Mouse (Mus musculus): ENCODE results near the gene Ccl6. TPM values are rescaled to one million over a fixed set of nuclear protein-coding genes. Genes with fewer than 3 reads are reported as not detected.
A peak's percentile ranks its signal among the peaks of the same experiment; 100 is the strongest.

Gene Ccl6
- polyA plus RNA-seq, 1 experiment from 2014 or later: 5.0 TPM

DNA sequence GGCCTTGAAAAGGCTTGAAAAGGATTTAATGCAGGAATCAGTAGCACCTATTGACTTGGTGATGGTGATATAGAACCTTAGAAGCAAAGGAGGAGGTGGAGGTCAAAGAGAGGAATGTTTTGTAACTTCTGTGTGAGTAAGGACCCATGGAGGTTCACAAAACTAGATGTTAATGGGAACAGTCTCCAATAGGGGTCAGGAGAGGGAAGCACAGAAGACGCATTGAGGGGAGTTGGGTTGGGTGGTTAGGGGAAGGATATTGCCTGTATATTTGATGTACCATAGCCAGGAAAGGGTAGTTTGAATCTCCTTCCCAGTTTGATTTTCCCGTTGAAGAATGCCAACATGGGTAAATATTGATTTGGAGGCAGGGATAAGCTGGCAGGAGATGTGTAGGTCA, 8.7 kb downstream of the Ccl6 start:
- no peaks in the 10 kb centered on the region for H3K9me3 ChIP-seq (ENCODE audit: control insufficient read depth, low read length)
- H3K36me3 ChIP-seq (ENCODE audit: control insufficient read depth, insufficient read depth, low read length): no peaks in the 10 kb centered on the region
- WGBS: 85% methylated on average over 2 of the region's 2 CpGs

DNA sequence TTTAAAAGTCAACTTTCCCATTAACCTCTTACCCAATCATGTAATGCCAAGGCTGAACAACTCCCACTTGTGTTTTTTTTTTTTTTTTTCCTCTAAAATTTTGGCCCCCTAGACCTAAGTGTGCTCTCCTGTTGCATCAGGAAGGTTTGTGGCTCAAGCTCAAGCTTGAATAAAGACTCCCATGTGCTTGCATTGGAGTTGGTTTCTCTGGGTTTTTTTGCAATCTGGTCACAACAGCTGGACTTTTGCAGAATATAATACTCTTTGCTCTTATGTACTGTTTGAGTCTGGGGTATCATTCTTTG, 9.5 kb downstream of the Ccl6 start:
- Histone ChIP-seq H3K9me3 (ENCODE audit: control insufficient read depth, low read length) (no peaks in the 10 kb centered on the region), H3K4me2 (ENCODE audit: low read depth, low read length) (no peak overlapping the region), H3K27me3 (replicated peaks; ENCODE audit: control insufficient read depth, insufficient read depth, low read length) (no peaks in the 10 kb centered on the region), H3K36me3 (ENCODE audit: control insufficient read depth, insufficient read depth, low read length) (no peaks in the 10 kb centered on the region), H3K4me1 (ENCODE audit: control insufficient read depth, insufficient read depth, low read length) (no peaks in the 10 kb centered on the region), H3K27ac (replicated peaks; ENCODE audit: low read depth, low read length) (no peak overlapping the region), H3K9ac (ENCODE audit: low read depth, low read length) (no peak overlapping the region), H3K4me3 (ENCODE audit: low read depth, low read length) (no peak overlapping the region)
- no peak for ATAC-seq (ENCODE audit: low read depth)
- DNase-seq (ENCODE audit: low spot score): no peak

More for the DNA sequence above, 8.7 kb downstream of the Ccl6 start:
- Histone ChIP-seq H3K27me3 (replicated peaks; ENCODE audit: control insufficient read depth, insufficient read depth, low read length) (no peaks in the 10 kb centered on the region), H3K9ac (ENCODE audit: low read depth, low read length) (no peak overlapping the region), H3K4me2 (ENCODE audit: low read depth, low read length) (no peak overlapping the region), H3K27ac (replicated peaks; ENCODE audit: low read depth, low read length) (no peak overlapping the region), H3K4me1 (ENCODE audit: control insufficient read depth, insufficient read depth, low read length) (no peaks in the 10 kb centered on the region), H3K4me3 (ENCODE audit: low read depth, low read length) (no peak overlapping the region)
- DNase-seq (ENCODE audit: low spot score) (no peak), ATAC-seq (ENCODE audit: low read depth) (no peak)

DNA sequence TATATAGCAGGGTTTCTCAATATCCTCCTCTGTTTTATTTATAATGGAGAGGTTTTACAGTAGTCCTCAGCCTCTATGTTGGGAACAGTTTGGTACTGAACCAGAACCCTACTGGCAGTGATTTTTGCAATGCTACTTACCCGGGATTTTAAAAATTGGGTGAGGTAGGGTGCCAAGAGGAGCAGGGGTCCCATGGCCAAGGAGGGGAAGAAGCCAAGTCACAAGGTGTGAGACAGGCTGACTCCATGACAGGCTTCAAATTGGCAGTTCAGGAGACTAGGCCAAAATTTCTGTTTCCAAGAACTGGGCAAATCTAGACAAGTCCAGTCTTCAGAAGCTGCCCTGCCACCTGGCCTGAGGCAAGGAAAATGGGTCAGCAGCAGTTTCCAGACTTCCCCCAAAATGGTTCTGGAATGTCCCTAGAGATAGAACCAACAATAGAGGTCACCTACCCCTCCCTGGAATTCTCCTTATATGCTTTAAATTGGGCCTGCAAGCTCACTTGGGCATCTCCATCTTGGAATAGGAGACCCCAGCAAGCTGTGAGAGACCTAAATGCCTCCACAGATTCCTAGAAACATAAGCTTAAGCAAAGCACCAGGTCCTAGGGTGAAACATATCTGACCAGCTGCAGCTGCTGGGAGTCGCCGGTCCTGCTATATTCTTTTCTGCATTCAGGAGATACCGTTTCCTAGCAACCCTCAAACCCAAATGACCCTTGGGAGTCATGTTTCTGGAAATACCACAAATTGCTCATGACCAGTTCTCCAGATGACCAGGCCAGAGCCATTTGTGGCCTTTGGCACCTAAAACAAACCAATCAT, 10.0 kb downstream of the Ccl6 start:
- Histone ChIP-seq H3K27ac (replicated peaks; ENCODE audit: low read depth, low read length) (no peak overlapping the region), H3K9me3 (ENCODE audit: control insufficient read depth, low read length) (no peaks in the 10 kb centered on the region), H3K4me2 (ENCODE audit: low read depth, low read length) (no peak overlapping the region), H3K27me3 (replicated peaks; ENCODE audit: control insufficient read depth, insufficient read depth, low read length) (no peaks in the 10 kb centered on the region), H3K4me1 (ENCODE audit: control insufficient read depth, insufficient read depth, low read length) (no peaks in the 10 kb centered on the region), H3K4me3 (ENCODE audit: low read depth, low read length) (no peak overlapping the region), H3K9ac (ENCODE audit: low read depth, low read length) (no peak overlapping the region), H3K36me3 (ENCODE audit: control insufficient read depth, insufficient read depth, low read length) (no peaks in the 10 kb centered on the region)
- DNase-seq (ENCODE audit: low spot score): no peak
- 59% methylated on average over 4 of the region's 4 CpGs for WGBS
- no peak for ATAC-seq (ENCODE audit: low read depth)

DNA sequence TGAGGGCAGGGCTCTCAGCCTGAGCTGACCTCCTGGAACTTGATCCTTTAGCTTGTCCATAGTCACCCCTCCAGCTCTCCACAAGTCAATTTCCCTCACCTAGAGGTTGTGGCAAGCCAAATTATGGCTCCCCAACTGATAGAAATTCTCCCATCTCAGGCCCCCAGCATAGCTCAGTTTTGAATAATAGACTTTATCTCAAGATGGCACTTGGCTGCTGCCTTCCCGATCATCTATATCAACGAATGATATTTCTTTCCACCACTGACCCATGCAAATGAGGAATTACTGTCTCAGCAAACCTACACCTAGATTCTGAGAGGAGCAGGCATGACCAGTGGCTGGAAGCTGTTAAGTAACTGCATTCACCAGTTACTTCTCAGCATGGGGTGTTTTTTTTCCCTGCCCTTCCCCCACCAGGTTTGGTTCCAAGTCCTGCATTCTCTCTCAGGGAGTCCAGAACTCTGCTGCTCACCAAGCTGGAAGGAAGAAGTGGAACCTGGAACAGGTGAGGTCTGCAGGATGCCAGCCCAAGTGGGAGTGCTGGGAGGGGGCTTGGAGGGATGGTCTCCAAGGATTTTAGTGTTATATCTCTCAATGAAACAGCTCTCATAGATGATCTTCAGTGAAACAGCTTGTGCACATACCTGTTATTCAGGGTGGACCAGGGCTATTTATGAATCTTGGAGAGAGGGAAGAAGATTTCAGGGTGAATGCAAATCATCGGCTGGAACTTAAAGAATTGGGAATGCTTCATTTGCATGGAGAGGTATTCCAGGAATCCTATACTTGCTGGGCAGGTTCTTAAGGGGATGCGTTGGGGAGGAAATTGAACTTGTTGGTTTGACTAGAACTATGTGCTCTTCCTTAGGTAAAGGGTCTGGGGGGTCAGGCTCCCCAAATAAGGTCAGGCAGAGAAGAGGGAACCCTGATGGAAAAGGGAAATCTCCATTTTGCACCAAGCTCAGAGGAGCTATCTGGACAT, 11.0 kb downstream of the Ccl6 start:
- Histone ChIP-seq H3K9me3 (ENCODE audit: control insufficient read depth, low read length) (no peaks in the 10 kb centered on the region), H3K4me3 (ENCODE audit: low read depth, low read length) (no peak overlapping the region), H3K36me3 (ENCODE audit: control insufficient read depth, insufficient read depth, low read length) (no peaks in the 10 kb centered on the region), H3K4me2 (ENCODE audit: low read depth, low read length) (no peak overlapping the region), H3K27ac (replicated peaks; ENCODE audit: low read depth, low read length) (no peak overlapping the region), H3K27me3 (replicated peaks; ENCODE audit: control insufficient read depth, insufficient read depth, low read length) (no peaks in the 10 kb centered on the region), H3K4me1 (ENCODE audit: control insufficient read depth, insufficient read depth, low read length) (no peaks in the 10 kb centered on the region), H3K9ac (ENCODE audit: low read depth, low read length) (no peak overlapping the region)
- DNase-seq (ENCODE audit: low spot score) (no peak), ATAC-seq (ENCODE audit: low read depth) (no peak)
- 76% methylated on average over 4 of the region's 4 CpGs for WGBS

DNA sequence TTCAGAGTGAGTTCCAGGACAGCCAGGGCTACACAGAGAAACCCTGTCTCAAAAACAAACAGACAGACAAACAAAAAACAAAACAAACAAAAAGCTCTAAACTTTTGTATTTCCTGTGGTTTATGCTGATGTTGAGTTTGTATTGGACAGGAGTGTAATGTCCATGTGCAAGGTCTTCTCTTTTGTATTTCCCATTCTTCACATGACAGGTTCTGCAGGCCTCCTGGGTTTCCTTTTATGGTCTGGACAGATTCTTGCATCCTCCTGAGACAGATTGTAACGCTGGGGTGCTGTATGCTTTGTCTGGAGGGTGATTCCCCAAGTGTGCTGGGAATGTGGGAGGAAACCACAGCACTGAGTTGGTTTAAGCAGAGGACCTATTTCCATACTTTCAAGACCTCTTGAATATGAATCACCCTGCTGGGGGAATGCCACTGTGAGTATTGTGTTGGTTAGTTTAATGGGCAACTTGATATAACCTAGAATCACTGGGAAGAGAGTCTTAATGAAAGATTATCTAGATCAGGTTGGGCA, 12.1 kb downstream of the Ccl6 start:
- no peak overlapping the region for H3K27ac ChIP-seq (replicated peaks; ENCODE audit: low read depth, low read length)
- no peaks in the 10 kb centered on the region for H3K27me3 ChIP-seq (replicated peaks; ENCODE audit: control insufficient read depth, insufficient read depth, low read length)
- no peaks in the 10 kb centered on the region for H3K4me1 ChIP-seq (ENCODE audit: control insufficient read depth, insufficient read depth, low read length)
- DNase-seq (ENCODE audit: low spot score) (no peak), ATAC-seq (ENCODE audit: low read depth) (no peak)
- no peaks in the 10 kb centered on the region for H3K9me3 ChIP-seq (ENCODE audit: control insufficient read depth, low read length)
- WGBS: 54% methylated on average over 1 of the region's 1 CpGs
- no peak overlapping the region for H3K4me2 ChIP-seq (ENCODE audit: low read depth, low read length)
- no peak overlapping the region for H3K4me3 ChIP-seq (ENCODE audit: low read depth, low read length)
- no peak overlapping the region for H3K9ac ChIP-seq (ENCODE audit: low read depth, low read length)
- no peaks in the 10 kb centered on the region for H3K36me3 ChIP-seq (ENCODE audit: control insufficient read depth, insufficient read depth, low read length)

DNA sequence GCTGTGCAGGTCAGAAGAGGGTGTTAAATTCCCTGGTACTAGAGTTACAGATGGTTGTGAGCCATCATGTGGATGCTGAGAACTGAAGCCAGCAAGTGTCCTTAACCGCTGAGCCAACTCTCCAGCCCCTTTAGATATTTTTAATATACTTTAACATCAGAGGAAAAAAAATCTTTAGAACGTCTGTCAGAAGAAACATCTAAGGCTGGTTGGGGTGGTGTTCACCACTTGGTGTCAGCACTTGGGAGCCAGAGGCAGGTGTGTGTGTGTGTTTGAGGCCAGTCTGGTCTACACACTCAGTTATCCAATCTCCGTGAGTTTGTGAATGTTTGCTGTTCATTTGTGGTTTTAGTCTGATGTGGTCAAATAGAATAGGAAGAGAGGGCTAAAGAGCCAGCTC, 13.9 kb downstream of the Ccl6 start:
- no peaks in the 10 kb centered on the region for H3K9me3 ChIP-seq (ENCODE audit: control insufficient read depth, low read length)
- no peak overlapping the region for H3K27ac ChIP-seq (replicated peaks; ENCODE audit: low read depth, low read length)
- H3K9ac ChIP-seq (ENCODE audit: low read depth, low read length): no peak overlapping the region
- WGBS: 76% methylated on average over 3 of the region's 3 CpGs
- no peak overlapping the region for H3K4me3 ChIP-seq (ENCODE audit: low read depth, low read length)
- no peaks in the 10 kb centered on the region for H3K27me3 ChIP-seq (replicated peaks; ENCODE audit: control insufficient read depth, insufficient read depth, low read length)
- H3K4me1 ChIP-seq (ENCODE audit: control insufficient read depth, insufficient read depth, low read length): no peaks in the 10 kb centered on the region
- ATAC-seq (ENCODE audit: low read depth): no peak
- no peak for DNase-seq (ENCODE audit: low spot score)
- H3K4me2 ChIP-seq (ENCODE audit: low read depth, low read length): no peak overlapping the region
- H3K36me3 ChIP-seq (ENCODE audit: control insufficient read depth, insufficient read depth, low read length): no peaks in the 10 kb centered on the region

DNA sequence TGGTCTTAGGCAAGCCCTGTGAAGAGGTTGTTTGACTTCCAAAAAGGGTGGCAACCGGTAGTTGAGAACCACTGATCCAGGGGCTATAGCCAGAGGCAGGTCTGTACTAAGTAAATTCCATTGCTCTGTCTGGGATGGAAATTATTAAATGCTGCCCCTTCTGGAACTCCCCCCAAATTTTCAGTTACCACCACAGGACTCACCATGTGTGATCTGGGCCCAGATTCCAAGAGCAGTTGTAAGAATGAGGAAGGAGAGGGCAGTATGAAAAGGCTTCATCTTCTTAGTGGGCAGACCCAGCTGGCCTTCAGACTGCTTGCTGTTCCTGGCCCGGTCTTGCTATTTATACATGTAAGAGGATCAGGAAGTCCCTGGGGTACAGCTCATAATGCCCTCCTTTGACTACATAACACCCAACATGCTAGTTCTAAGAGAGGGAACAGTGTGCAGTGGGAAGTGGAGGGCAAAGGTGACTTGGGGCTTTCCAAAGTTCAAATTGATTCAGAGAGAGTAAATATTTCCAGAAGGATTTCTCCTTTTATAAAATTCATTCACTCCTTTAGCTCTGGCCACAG, 14.6 kb downstream of the Ccl6 start, which contains the start of gene Ccl9:
TSS of gene Ccl9 (minus strand) at position 451 of the 575 bp plus-strand sequence.
- ATAC-seq (ENCODE audit: low read depth): no peak

DNA sequence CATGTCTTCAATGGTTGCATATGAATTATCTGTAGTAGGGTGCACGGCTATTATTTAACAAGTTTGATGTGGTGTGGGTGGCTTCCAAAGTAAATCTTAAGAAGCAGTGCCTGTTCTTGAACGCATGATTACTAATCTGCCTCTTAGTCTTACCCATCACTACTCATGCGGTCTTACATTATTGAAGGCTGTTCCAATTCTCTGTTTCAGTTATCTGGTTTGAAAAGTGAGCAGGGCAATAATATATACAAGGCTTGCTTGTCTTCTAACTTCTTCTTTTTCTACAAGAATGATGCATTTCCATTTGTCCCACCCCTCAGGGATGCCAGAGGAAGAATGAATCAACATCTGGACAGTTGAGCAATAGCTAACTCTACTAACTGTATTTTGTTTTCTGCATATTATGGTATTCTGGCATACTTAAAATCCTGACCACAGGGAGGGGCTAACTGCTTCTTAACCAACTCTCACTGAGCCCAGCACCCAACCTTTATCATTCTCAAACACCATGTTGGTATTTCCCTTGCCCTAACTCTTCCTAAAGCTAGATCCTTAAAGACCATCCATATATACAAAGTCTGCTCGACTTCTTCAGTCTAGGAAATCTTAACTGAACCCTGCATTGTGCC, 15.8 kb downstream of the Ccl6 start:
- no peaks in the 10 kb centered on the region for H3K27me3 ChIP-seq (replicated peaks; ENCODE audit: control insufficient read depth, insufficient read depth, low read length)
- no peaks in the 10 kb centered on the region for H3K4me1 ChIP-seq (ENCODE audit: control insufficient read depth, insufficient read depth, low read length)
- no peak overlapping the region for H3K27ac ChIP-seq (replicated peaks; ENCODE audit: low read depth, low read length)
- no peak overlapping the region for H3K9ac ChIP-seq (ENCODE audit: low read depth, low read length)
- ATAC-seq (ENCODE audit: low read depth) (no peak), DNase-seq (ENCODE audit: low spot score) (no peak)
- H3K4me2 ChIP-seq (ENCODE audit: low read depth, low read length): no peak overlapping the region
- no peak overlapping the region for H3K4me3 ChIP-seq (ENCODE audit: low read depth, low read length)
- no peaks in the 10 kb centered on the region for H3K36me3 ChIP-seq (ENCODE audit: control insufficient read depth, insufficient read depth, low read length)
- no peaks in the 10 kb centered on the region for H3K9me3 ChIP-seq (ENCODE audit: control insufficient read depth, low read length)
- WGBS: 77% methylated on average over 4 of the region's 4 CpGs

More for the DNA sequence above, 14.6 kb downstream of the Ccl6 start, which contains the start of gene Ccl9:
- DNase-seq (ENCODE audit: low spot score): peak; percentile 37
- no peak within 1 kb of the TSS for H3K27ac ChIP-seq (replicated peaks; ENCODE audit: low read depth, low read length)
- no peaks in the 10 kb centered on the region for H3K27me3 ChIP-seq (replicated peaks; ENCODE audit: control insufficient read depth, insufficient read depth, low read length)
- no peak within 1 kb of the TSS for H3K4me3 ChIP-seq (ENCODE audit: low read depth, low read length)
- H3K4me2 ChIP-seq (ENCODE audit: low read depth, low read length): no peak within 1 kb of the TSS
- H3K9ac ChIP-seq (ENCODE audit: low read depth, low read length): no peak within 1 kb of the TSS
- H3K9me3 ChIP-seq (ENCODE audit: control insufficient read depth, low read length): no peaks in the 10 kb centered on the region
- H3K36me3 ChIP-seq (ENCODE audit: control insufficient read depth, insufficient read depth, low read length): no peaks in the 10 kb centered on the region
- no peaks in the 10 kb centered on the region for H3K4me1 ChIP-seq (ENCODE audit: control insufficient read depth, insufficient read depth, low read length)
- WGBS: 27% methylated on average over 2 of the region's 2 CpGs

Data from embryonic facial prominence, embryonic 14.5 days (tissue).